Mouse (Mus musculus) skeletal muscle tissue, adult 2 months (tissue): ENCODE results near the gene Prim2.
A peak's percentile ranks its signal among the peaks of the same experiment; 100 is the strongest.

Experiments
- DNase-seq: peaks from one replicate; pipeline ENCODE4 v3.0.0-alpha.2; 2012; ENCODE audit warnings: low read depth, low spot score

Prim2 gene

GRCm38 (mm10) chr1:33669708-33670141, at the start of gene Prim2:
Prim2 (minus strand) TSS chr1:33669795.
- DNase-seq, result peak; percentile 56

- no peak for DNase-seq
Measured at GRCm38 (mm10) chr1:33717636-33718035, 48.0 kb upstream of the Prim2 start.

- DNase-seq, result no peak
Measured at GRCm38 (mm10) chr1:33714796-33715195, 45.2 kb upstream of the Prim2 start.

GRCm38 (mm10) chr1:33712026-33712425, 42.4 kb upstream of the Prim2 start:
- no peak for DNase-seq

GRCm38 (mm10) chr1:33709615-33710014, 40.0 kb upstream of the Prim2 start:
- no peak for DNase-seq

GRCm38 (mm10) chr1:33701244-33701643, 31.6 kb upstream of the Prim2 start:
- no peak for DNase-seq

GRCm38 (mm10) chr1:33696016-33696415, 26.4 kb upstream of the Prim2 start:
- no peak for DNase-seq

- DNase-seq, result no peak
Measured at GRCm38 (mm10) chr1:33693893-33694292, 24.3 kb upstream of the Prim2 start.

GRCm38 (mm10) chr1:33690087-33690448, 20.5 kb upstream of the Prim2 start:
- no peak for DNase-seq

- peak; percentile 25 for DNase-seq
Measured at GRCm38 (mm10) chr1:33689446-33690086, 20.0 kb upstream of the Prim2 start.

- no peak for DNase-seq
Measured at GRCm38 (mm10) chr1:33688810-33689209, 19.2 kb upstream of the Prim2 start.

- DNase-seq, result no peak
Measured at GRCm38 (mm10) chr1:33684459-33684858, 14.9 kb upstream of the Prim2 start.

GRCm38 (mm10) chr1:33680890-33681289, 11.3 kb upstream of the Prim2 start:
- DNase-seq, result no peak

GRCm38 (mm10) chr1:33680435-33680834, 10.8 kb upstream of the Prim2 start:
- no peak for DNase-seq

- DNase-seq, result peak; percentile 53
Measured at GRCm38 (mm10) chr1:33673158-33673960, 3.8 kb upstream of the Prim2 start.

- DNase-seq, result no peak
Measured at GRCm38 (mm10) chr1:33672514-33672913, 2.9 kb upstream of the Prim2 start.

GRCm38 (mm10) chr1:33672083-33672482, 2.5 kb upstream of the Prim2 start:
- DNase-seq, result no peak

- no peak for DNase-seq
Measured at GRCm38 (mm10) chr1:33671441-33671840, 1.8 kb upstream of the Prim2 start.

- peak; percentile 39 for DNase-seq
Measured at GRCm38 (mm10) chr1:33670164-33670616, 595 bp upstream of the Prim2 start.

- no peak for DNase-seq
Measured at GRCm38 (mm10) chr1:33663605-33664117, 5.9 kb downstream of the Prim2 start.

- DNase-seq, result no peak
Measured at GRCm38 (mm10) chr1:33663163-33663562, 6.4 kb downstream of the Prim2 start.

GRCm38 (mm10) chr1:33658302-33658701, 11.3 kb downstream of the Prim2 start:
- no peak for DNase-seq
